Mouse (Mus musculus): ENCODE results near the gene Abca7. TPM values are rescaled to one million over a fixed set of nuclear protein-coding genes. Genes with fewer than 3 reads are reported as not detected.

Gene Abca7
- total RNA-seq, 2 experiments from 2014 or later: 7.7 to 7.9 TPM

DNA sequence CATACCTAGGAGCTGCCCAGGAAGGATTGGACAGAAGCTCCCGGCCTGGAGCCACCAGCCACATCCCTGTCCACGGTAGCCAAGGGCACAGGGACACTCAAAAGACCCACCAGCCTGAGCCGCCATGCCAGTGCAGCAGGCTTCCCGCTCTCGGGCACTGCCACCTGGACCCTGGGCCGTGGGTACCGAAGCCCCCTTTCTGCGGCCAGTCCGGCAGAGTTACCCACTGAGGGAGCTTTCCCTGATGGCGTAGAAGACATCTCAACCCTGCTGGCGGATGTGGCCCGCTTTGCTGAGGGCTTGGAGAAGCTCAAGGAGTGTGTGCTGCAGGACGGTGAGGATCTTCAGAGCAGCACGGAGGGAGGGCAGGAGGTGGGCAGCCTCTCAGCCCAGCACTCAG is 21.5 kb downstream of the Abca7 start:
- no peak for DNase-seq
- intact Hi-C loops (cut with DNase I): no loop called here

GRCm38 (mm10) chr10:80018739-80019297 is 22.5 kb downstream of the Abca7 start:
- intact Hi-C loops (cut with DNase I): no loop called here
- DNase-seq: peak; percentile 42 to 54

DNA sequence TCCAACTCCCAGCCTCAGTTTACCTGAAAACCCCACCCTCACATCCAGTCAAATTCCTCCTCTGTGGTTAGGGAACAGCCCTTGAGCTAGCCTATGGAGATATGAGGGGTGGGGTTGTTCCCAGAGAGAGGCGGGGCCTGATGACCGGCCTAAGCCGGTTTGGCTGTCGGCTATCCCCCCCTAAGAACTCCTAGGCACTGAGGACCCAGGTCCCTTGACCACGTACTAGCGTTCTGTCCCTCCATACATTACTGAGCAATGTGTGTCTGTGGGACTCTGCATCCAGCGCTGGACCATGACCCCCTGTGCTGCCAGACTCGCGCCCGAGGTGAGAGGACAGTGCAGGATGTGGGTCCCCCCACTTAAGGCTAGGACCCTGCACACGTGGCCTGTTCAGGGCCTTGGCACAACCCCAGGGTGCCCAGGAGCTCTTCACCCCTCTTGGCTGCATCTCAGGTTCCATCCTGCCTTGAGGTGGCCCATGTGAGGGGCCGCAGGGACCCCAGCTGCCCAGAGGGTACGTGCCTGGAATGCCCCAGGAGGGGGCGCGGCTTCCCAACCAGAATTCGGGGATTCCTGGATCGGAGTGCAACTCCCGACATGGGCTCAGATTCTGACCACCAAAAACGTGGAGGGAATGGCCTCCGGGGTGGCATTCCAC is 23.3 kb downstream of the Abca7 start:
- intact Hi-C loops (cut with DNase I): no loop called here
- DNase-seq: peak in 1 of 2 experiments; percentile 39

GRCm38 (mm10) chr10:80020191-80020590 is 23.9 kb downstream of the Abca7 start:
- intact Hi-C loops (cut with DNase I): no loop called here

GRCm38 (mm10) chr10:80020603-80021319 is 24.5 kb downstream of the Abca7 start:
- no peak for DNase-seq
- intact Hi-C loops (cut with DNase I): no loop called here

More at GRCm38 (mm10) chr10:80020191-80020590, 23.9 kb downstream of the Abca7 start:
- DNase-seq: no peak

- no peak for DNase-seq
Measured at GRCm38 (mm10) chr10:80021320-80021641, 25.0 kb downstream of the Abca7 start.

DNA sequence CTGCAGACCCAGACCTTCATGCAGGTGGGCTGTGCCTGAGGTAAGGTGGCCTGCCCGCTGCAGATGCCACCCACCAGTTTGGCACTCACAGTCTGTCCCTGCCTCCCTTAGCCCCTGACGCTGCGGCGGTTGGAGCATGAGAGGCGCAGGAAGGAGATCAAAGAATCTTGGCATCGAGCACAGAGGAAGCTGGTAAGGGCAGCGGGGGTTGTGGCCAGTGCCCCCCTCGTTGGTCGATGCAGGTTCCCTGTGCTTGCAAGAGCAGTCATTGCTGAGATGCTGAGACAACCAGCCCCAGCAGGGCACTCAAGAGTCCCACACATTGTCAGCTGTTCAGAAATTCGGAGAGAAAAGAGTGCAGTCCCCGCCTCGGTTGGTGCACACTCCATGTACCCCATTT is 25.9 kb downstream of the Abca7 start:
- DNase-seq: no peak
- intact Hi-C loops (cut with DNase I): no loop called here

More at GRCm38 (mm10) chr10:80021320-80021641, 25.0 kb downstream of the Abca7 start:
- intact Hi-C loops (cut with DNase I): no loop called here

DNA sequence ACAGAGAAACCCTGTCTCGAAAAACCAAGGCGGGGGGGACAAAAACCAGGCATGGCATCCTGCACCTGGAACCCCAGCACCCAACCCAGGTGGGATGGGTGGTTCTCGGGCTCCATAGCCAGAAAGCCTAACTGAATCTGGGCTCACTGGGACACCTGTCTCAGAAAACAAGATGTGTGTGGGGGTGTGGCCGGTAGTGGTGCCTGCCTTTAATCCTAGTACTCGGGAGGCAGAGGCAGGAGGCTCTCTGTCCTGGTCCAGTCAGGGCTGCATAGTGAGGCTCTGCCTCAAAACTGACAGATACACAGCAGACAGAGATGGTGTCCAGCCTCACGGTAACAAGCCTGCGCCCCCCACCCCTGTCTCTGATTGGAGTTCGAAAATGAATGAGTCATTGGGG is 26.5 kb downstream of the Abca7 start:
- DNase-seq: no peak
- intact Hi-C loops (cut with DNase I): no loop called here

DNA sequence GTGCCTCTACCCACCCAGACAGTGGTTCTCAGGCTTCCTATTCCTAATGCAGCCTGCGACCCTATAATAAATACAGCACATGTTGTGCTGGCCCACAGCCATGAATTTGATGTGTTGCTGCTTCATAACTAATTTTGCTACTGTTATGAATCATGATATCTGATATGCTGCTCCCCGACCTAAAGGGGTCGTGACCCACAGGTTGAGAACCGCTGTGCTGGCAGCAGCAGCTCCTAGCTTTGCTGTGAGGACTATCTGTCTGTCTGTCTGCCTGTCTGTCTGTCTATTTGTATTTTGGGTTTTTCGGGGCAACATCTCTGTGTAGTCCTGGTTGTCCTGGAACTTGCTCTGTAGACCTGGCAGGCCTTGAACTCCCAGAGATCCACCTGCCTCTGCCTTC is 27.5 kb downstream of the Abca7 start:
- intact Hi-C loops (cut with DNase I): no loop called here

GRCm38 (mm10) chr10:80024229-80025043 is 28.1 kb downstream of the Abca7 start:
- DNase-seq: no peak

More for the DNA sequence above, 27.5 kb downstream of the Abca7 start:
- no peak for DNase-seq

DNA sequence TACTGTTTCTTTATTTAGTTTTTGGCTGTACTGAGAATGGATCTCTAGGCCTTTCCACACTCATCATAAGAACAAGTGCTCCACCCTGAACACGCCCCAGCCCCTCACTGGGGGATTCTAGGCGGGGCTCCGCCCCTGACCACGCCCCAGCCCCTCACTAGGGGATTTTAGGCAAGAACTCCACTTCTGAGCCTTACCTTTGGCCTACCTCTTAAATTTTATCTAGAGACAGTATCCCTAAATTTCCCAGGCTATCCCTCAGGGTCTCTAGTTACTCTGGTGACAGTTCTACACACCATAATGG is 28.7 kb downstream of the Abca7 start:
- intact Hi-C loops (cut with DNase I): no loop called here
- DNase-seq: no peak

More at GRCm38 (mm10) chr10:80024229-80025043, 28.1 kb downstream of the Abca7 start:
- intact Hi-C loops (cut with DNase I): no loop called here

- DNase-seq: no peak
- intact Hi-C loops (cut with DNase I): no loop called here
Measured at GRCm38 (mm10) chr10:80025463-80025862, 29.2 kb downstream of the Abca7 start.

DNA sequence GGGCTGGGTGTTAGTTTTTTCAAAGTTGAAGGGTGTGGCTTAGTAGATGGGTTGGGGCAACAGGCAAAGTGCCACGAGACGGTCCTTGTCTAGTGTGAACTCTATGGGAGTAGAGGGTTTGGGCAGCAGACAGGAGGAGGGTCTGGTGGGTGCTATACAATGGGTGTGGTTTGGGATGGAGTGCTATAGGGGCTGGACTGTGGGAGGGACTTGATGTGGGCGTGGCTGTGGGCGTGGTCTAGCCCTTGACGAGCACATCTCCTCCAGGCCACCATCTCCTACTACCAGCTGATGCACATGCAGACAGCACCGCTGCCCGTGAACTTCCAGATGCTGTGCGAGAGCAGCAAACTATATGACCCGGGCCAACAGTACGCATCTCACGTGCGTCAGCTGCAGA is 29.6 kb downstream of the Abca7 start:
- no peak for DNase-seq
- intact Hi-C loops (cut with DNase I): no loop called here

GRCm38 (mm10) chr10:80027681-80028520 is 31.6 kb downstream of the Abca7 start:
- intact Hi-C loops (cut with DNase I): no loop called here
- DNase-seq: no peak

DNA sequence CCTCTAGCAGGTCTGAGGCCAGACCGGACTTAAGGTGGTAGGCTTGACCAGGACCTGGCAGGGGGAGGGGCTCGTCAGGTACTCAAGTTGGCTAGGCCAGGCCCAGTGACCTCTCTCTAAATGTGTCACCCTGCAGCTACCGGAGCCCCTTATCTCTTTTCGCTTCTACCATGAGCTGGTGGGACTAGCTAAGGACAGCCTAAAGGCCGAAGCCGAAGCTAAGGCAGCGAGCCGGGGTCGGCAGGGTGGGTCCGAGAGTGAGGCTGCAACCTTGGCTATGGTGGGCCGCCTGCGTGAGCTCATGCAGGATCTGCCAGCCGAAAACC is 32.2 kb downstream of the Abca7 start:
- intact Hi-C loops (cut with DNase I): no loop called here

GRCm38 (mm10) chr10:80030191-80030590 is 33.9 kb downstream of the Abca7 start:
- no peak for DNase-seq
- intact Hi-C loops (cut with DNase I): no loop called here

More for the DNA sequence above, 32.2 kb downstream of the Abca7 start:
- DNase-seq: no peak

GRCm38 (mm10) chr10:80030736-80031135 is 34.4 kb downstream of the Abca7 start:
- no peak for DNase-seq
- intact Hi-C loops (cut with DNase I): no loop called here

DNA sequence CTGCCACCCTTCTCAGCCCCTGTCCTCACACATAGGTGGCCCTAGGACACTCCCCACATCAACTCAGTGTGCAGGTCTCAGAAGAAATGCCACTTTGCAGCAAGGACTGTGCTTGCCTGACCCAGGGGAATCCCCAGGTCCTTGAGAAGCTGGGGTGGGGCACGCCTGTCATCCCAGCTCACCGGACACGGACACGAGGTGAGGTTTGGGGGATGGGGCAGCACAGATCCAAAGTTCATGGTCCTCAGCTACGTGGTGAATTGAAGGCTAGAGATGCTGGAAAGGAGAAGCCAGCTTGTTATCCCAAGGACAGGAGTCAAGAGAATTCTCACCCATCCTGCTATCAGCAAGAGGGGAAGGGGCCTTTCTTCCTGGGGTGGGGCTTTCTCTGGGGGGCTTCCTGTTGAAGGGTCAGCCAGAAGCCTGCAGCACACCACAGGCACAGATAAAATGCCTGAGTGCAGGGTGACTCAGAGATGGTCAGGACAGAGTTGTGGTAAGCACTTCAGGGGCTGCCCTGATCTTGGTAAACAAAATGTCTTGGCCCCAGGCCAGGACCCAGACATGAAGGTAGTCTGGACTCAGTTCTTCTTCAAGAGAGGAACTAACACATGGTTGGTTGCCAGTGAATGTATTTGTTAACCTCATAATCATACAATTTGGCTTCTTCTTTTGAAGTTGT is 36.6 kb downstream of the Abca7 start:
- intact Hi-C loops (cut with DNase I): no loop called here
- peak; percentile 64 to 67 for DNase-seq

DNA sequence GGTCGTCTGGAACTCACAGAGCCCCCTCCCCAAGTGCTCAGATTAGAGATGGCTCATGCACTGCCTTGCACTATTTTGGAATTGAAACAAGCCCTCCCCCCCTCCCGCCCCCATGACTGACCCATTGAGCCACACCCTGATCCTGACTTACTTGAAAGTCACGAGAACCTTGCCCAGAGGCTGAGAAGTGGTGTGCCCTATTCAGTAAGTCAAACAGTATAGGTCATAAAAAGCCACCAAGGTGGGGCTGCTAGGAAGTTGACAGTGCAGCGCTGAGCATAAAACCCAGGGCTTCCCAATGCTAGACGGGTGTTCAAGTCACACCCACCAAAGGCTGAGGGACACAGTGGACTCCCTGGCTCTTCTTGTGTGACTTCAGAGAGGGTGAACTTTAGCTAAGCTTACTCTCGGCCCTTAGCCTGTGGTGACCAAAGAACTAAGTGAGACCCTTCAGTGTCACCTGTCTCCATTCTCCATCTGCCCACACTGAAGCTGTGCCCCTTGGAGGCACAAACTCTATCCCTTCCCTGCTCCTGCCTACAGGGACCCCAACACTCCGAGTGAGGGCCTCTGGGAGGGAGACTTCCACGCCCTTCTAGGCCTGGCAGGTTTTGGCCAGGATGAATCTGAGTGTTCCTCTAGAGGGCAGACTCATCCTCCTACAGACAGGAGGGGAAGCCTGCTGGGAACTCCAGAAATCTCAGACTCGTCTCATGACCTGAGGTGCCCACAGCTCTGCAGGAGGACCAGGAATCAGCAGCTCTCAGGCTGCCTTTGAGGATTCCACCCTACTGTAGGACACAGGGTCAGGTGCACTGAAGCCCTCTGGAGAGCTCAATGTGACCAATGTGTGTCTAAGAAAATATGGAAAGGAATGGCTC is 37.5 kb downstream of the Abca7 start:
- peak; percentile 50 to 66 for DNase-seq
- intact Hi-C loops (cut with DNase I): loop anchor here (2.0 kb wide), 3 partner anchors 31 to 81 kb away; partner anchors contain the start of gene Stk11

Data from heart, postnatal 36 days (tissue).